Mouse (Mus musculus): ENCODE data around the gene Itpk1.

Itpk1 gene

DNA sequence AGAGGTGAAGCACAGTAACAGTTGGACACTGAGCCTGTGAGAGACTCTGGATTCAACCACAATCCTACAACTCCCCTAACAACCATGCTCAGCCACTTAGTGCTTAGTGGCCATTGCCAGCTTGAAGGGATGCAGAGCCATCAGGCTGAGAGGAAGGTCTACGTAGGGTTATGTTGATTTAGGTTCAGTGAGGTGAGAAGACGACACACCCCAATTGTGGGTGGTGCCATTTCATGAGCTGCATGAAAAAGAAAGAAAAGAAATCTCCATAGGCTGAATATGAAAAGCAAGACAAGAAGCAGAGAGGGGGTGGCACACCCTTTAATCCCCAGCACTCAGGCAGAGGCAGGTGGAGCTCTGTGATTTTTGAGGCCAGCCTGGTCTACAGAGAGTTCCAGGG lies 9.4 kb upstream of the Itpk1 start:
- DNase-seq (ENCODE audit: low spot score in 2 of 2), result no peak

DNA sequence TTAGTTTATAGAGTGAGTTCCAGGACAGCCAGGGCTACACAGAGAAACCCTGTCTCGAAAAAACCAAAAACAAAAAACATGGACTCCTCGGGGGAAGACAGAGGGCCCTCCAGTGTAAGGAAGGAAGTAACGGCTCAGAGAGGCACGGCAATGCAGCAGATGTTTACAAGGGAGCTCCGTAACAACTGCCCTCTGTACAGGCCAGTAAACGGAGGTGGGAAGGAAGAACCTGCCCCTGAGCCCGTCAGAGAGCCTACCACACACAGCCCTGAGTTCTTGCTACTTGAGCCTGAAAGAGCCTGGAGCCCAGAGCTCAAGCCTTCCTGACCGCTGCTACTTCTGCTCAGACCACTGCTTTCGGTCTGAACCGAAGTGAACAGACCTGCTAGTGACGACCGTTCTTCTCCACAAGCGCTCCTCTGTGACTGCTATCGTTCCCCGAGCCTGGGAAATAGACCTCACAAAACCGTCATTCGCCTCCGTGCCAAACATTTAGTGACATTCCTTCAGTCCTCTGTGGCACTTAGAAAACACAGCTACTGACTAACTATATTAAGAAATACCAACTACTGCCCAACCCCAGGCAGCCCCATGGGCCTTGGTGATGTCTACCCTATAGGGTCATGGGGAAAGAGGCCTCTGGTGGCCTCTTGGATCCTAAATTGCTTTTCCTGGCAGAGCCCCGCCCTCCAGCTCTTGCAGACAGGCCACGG lies 8.6 kb upstream of the Itpk1 start:
- DNase-seq (ENCODE audit: low spot score in 2 of 2), result no peak

DNA sequence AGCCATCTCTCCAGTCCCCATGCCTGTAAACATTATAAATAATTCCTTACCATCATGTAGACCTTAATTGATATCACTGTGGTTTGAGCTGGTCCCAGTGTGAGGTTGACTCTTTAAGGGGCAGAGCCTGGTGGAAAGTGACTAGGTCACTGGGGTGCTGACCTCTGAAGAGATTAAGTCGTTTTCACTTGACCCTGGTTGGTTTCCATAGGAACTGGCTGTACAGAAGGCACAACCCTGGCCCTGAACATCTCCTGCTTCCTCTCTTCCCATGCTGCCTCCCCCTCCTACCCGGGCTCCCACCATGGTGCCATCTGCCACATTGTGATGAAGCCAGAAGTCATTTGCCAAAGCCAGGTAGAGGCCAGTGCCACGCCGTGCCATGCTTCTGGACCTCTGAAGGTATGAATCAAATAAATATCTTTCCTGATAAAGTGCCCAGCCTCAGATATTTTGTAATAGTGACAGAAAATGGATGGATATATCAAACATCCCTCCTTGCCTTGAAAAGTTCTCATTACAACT lies 6.2 kb upstream of the Itpk1 start:
- no peak for DNase-seq (ENCODE audit: low spot score in 2 of 2)

DNA sequence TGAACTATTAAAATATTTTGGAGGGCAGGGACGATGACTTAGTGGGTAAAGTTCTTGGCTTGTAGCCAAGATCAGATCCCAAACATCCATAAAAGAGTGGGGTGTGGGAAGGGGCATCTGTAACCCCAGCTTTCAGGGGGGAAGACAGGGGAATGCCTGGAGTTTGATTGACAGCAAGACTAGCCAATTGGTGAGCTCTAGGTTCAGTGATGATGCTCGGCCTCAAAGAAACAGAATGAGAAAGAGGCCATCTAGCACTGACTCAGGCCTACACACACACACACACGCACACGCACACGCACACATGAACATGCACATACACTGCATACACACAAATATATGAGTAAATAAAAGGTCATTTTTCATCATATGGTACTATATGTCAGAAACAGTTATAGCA lies 5.2 kb upstream of the Itpk1 start:
- no peak for DNase-seq (ENCODE audit: low spot score in 2 of 2)

DNA sequence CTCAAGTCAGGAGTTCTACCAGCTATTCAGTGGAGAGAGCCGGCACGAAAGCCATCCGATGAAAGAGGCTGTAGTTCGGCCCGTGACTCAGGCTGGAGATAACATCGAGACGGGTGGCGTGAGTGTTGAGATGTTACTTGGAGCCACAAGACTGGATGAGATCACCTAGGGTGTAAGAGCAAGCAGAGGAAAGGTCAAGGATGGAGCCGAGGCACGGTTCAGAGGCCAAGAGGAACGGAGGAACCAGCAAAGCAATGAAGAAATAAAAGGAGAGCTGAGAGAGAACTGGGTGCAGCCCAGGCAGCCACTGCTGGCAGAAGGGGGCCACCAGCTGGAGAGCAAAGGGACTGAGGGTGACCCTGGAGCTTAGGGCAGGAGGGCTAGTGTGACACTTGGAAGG lies 3.5 kb upstream of the Itpk1 start:
- no peak for DNase-seq (ENCODE audit: low spot score in 2 of 2)

DNA sequence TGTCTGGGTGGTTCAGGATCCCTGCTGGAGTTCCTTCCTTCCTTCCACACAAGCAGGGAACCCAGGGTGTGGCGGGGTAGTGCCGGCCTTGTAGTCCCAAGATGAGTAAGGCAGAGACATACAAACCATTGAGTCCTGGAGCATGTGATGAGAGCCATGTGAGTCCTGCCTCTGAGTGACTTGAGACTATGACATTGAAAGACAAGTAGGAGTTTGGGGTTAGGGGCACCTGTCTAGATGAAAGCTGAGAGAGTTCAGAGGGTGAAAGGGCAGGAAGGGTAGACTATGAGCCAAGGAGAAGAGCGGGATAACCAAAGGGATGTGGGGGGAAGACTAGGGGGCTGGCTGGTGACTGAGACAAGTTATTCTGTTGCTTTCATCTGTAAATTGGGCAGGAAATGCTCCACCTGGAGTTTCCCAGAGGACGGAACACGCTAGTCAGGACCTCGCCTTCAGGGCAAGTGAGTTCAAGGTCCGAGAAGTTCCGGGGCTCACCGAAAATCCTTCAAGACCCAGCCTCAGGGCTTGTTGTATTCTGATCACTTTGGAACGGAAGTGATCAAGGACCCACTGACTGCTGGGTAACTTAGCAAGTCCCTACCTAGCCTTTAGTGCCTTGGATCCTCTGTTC lies 2.2 kb upstream of the Itpk1 start:
- no peak for DNase-seq (ENCODE audit: low spot score in 2 of 2)

DNA sequence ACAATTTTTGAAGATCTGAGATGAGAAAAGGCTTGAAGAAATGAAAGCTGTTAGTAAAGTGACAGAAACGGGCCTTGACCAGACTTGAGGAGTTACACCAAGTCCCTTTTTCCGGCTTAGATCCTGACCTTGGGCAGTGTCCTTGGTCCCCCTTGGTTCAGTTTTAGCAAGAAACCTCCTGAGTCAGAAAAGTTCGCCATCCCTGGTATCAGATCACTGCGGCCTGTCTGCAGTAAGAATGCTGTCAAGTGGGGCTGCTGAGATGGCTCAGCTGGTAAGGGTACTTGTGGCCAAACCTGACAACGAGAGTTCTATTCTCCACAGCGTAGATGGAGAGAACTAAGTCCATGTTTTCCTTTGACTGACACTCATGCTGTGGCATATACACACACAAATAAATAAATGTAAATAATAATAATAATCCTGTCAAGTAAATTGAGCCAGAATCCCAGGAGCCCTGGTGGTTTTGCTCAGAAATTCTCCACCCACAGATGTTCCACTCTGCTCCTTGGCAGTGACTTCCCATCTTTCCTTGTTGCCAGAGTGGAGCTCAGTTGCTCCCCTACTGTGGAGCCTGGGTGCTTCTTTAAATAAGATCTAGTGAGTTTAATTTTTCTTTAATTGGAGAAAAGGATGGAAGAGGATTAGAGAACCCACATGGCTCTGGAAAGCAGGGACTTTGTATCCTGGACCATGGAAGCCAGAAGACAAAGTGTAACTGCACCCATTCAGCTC lies 1.3 kb upstream of the Itpk1 start:
- no peak for DNase-seq (ENCODE audit: low spot score in 2 of 2)

DNA sequence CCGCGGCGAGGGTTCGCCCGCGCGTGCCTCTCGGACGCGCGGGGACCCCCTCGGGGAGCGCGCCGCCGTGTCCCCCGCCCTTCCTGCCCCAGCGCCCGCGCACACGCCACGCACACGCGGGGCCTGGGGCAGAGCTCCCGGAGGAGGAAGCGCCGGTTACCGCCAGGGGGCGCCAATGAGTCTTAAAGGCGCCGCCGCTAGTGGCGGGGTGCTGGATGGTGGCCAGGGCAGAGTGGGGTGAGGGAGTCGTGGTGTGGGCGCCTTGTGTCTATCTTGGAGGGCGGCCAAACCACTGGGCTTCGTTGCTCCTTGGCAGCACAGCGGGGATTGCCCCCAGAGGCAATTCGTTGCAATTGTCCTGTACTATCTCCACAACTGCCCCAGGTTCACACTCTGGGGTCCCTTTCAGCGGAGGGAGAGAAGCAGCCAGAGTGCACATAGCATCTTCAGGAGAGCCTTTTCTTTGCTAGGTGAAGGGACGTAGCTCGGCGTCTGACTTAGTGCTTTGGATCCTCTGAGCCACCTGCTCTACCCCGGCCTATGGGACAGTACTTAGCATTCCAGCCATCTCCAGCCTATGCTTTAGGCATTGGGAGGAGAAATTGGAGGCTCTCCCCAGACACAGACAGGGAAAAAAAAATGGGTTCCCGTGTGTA lies 614 bp upstream of the Itpk1 start:
- DNase-seq (ENCODE audit: low spot score in 2 of 2), result peak; percentile 82 to 96

DNA sequence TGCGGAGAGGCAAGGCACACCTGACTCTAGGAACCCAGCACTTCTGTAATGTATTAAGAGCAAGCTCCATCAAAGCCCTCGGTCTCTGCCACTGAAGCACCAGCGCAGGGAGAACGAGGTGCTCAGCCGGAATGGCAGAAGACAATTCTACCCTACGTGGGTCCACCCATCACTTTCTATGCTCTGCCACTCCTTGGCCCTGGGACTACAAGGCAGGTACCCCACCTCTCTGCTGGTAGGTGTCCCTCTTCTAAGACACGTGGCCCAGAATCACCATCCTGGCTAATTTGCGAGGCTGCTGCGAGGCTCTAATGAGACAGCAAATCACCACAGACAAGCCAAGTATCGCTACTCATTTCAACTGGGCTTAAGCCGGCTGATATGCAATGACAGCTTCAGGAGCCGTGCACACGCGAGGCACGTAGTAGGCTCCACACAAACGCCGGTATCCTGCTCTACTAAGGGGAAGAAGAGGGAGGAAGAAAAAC lies 765 bp downstream of the Itpk1 start:
- DNase-seq (ENCODE audit: low spot score in 2 of 2), result peak in 1 of 2 experiments; percentile 30

DNA sequence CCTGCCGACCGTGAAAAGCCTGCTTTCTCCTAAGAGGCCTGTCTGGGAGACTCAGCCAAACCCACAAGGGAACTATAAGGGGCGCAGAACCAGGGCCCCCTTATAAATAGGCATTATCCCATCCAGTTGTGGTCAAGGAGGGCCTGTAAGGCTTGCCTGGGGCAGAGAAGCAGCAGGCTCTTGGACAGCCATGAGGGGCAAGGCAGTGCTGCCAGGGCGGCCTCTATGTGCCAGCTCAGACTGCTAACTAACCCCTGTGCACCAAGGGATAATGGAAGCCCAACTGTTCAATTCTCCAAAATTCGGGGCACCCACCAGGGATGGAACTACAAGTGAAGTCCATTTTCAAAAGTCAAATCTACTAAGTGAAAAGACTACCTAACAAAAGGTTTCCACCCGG lies 1.3 kb downstream of the Itpk1 start:
- no peak for DNase-seq (ENCODE audit: low spot score in 2 of 2)

DNA sequence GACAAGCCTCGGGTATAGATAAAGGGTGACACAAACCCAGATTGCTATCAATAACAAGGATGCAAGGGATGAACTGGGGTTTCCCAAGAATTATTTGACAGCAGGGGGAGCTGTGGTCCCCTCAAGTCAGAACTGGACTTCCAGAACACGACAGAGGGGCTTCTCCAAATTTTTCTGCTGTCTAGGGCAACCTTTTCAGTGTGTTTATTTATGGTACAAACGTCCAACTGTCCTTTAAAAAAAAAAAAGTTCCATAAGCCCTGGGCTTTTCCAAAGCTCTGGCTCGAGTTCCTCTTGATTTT lies 1.7 kb downstream of the Itpk1 start:
- no peak for DNase-seq (ENCODE audit: low spot score in 2 of 2)

DNA sequence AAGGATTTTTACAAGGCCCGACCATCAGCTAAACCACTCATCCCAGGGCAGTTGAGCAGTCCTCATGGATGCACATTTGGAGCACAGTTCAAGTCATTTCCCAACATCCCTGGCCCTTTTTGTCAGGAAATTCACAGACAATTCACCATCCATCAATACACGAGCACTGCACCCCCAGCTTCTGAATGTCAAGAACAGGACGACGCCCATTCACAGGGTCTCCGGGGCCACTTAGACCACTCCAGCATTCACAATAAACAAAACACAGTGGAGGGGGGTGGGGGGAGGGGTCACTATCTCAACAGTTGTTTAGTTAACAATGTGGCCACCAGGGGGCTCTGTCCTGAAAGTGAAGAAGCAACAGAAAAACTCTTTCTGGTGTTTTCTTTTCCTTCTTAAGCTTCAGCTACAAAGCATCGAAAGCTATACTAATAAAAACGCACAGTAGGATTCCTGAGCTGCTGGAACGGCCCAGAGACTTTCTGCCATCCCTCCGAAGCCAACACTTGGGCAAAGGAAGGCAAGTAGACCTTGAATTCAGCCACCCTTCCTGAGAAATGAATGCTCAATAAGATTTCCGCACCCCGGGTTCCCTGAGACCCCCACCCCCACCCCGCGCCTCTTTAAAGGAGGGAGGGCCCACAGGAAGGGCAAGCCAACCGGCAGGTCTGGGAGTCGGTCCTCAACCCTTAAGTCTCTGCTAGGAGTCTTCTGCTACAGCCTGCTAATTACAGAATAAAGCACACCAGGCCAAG lies 2.2 kb downstream of the Itpk1 start:
- DNase-seq (ENCODE audit: low spot score in 2 of 2), result peak; percentile 79 to 94

DNA sequence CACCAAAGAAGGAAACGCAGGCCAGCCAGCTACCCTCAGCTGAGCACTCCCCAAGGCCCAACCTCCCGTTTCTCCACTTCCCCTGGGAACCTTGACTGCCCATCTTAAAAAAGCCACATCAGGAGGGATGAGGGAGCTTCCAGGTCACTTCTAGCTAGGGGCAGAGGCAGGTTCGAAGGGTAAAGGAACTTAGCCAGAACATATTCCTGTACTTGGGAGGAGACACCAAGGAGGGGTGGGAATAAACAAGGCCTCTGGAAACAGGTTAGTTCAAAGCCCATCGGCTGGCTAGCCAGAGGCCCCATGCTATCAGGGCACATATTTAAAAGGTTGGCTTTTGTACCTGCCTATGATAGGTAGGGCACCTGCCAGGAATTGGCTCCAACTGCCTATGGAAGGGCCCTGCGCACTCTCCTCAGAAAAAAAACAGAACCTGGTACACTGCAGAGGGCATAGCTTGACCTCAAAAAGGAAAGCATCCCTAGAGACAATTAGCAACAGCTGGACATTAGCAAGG lies 3.0 kb downstream of the Itpk1 start:
- no peak for DNase-seq (ENCODE audit: low spot score in 2 of 2)

DNA sequence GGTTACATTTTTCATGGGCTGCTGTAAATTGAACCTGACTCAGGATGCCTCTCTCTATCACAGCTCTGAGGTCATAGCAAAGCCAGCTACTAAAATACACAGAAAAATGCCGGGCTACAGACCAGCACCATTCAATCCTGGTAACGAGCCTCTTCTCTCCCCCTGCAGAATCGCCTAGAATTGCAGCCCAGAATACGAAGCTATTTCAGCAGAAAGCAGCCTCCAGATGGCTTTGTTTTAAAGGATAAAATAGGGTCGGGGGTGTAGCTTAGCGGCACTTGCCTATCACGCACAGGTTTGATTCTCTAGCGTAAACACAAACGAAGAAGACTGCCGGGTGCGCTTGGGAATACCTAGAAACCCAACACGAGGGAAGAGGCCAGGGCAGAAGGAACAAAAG lies 4.3 kb downstream of the Itpk1 start:
- DNase-seq (ENCODE audit: low spot score in 2 of 2), result no peak

DNA sequence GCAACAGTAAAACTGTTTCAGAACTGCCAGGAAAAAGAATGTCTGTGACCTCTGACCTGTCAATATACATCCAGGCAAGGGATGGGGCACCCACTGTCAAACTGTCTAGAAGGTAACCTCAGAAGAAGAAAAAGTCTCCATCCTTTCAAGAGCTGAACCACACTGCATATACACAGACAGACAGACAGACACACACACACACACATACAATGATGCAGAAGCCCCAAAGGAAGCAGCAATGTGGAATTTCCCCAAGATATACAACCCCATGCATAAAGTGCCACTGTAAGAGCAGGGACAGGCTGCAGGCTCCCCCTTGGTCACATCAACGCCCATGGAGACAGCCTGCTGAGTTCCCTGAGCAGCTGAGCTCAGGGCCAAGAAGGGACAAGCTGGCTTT lies 5.6 kb downstream of the Itpk1 start:
- no peak for DNase-seq (ENCODE audit: low spot score in 2 of 2)

DNA sequence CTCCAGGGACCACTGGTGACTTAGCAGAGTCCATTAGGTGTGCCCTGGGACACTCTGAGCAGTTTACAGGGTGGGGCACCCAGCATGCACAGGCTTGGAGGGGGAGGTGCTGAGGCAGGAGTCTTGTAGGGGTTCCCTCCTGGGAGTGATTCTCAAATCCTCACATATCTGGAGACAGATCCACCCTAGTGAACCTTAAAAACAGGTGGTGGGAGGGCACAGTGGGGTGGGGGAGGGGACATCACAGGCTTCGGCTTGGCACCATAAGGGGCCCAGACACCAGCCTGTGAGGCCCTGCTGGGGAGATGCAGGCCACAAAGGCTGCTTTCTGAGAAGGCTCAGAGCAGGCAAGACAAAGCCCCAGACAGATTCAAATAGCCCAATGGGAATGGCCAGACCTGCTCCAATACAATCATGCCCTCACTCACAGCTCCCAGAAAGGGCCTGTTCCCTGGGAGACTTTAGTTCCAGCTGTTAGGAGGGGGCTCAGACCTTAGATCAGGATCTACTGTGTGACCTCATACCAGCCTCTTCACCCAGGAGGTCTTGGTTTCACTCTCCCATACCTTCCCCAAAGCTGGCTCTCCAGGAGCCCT lies 6.5 kb downstream of the Itpk1 start:
- DNase-seq (ENCODE audit: low spot score in 2 of 2), result peak; percentile 56 to 65

DNA sequence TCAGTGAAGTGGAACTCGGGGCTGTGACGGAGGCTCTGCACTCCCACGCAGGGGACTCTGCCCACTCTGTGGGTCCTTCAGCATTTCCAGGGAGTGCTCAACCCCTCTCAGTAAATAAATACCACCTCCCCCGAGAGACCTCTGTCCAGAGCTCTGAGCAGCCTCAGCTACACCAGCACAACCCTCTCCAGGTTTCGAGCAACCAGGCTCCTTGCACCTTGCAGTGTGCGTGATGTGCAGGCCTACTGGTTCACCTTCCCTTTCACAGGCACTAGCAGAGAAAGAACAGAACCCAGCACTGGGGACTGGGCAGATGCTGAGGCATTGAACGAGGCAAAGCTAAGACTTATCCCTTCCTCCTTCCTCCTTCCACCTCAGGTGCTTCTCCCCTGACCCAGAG lies 7.3 kb downstream of the Itpk1 start:
- DNase-seq (ENCODE audit: low spot score in 2 of 2), result no peak

DNA sequence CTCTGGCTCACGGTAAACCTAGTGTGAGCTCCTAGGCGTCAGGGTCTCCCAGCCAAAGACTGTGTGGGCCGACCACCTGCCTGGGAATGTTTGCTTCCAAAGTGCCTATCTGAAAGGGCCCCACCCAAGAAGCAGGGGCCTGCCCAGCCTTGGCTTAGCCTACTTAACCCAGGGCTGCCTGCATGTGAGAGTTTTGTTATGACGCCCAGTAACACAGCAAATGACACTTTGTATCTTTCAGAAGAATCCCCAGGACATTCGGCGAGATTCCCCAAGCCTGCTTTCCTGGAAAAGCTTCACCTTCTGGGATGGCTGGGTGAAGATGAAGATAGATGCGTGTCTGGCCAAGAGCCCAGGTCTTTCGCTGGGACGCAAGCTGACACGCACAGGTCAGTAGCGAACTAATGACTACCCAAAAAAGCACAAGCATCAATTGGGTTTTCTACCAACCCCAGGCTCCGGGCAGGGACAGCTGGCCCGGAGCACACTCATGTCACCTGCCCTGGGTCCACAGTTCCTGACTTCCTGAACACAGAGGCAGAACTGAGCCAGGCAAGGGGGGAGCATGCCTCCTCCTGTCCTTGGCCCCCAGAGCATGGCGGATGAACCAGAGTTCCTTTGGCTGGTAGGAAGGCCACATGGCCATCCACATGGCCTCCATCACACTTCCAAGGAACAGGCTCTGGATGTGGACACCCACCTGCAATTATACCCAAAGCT lies 7.9 kb downstream of the Itpk1 start:
- no peak for DNase-seq (ENCODE audit: low spot score in 2 of 2)

DNA sequence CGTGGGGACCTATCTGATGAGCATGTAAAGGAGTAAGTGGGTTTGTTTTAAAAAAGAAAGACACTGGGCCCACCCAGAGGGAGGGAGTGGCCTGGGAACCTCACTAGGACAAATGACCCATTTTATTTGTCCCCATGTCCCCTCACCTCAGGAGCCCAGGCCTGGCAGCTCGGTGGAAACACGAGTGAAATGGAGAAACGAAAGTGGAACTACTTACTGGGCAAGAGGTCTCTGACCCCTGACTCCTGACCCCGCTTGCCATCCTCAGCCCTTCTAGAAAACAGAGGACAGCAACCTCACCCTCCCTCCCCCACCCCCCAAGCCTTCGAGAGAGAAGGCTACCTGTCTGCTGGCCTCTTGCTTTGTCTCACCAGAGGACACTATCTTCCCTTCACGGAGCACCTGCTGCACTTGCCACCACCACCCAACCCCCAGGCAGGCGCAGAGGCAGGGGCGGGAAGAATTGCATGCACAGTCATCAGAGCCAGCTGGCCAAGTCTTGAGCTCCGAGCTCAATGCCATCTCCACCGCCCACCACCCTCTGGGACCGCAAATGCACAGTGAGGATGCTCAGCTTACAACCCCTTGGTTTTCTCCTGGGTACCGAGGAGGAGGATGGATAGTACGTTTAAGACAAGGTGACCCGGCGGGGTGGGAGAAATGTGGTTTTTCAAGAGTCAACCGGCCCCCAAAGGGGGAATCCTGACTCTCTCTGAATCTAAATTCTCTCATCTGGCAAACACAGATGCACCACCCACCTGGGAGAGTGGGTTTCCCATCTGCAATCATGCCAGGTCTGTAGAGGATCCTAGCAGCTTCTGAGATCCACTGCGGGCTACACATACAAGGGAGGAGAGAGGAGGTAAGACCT lies 9.1 kb downstream of the Itpk1 start:
- peak; percentile 64 to 70 for DNase-seq (ENCODE audit: low spot score in 2 of 2)

Measured in thymus, postnatal 10 days (tissue).